Mouse (Mus musculus) E14TG2a.4 (cell line): ENCODE results near the gene Rbpms2.

Experiments
- H3K27me3 ChIP-seq: 2 replicates; pipeline ENCODE4 v1.6.1; 2014; ENCODE audit warnings: low read length, control low read depth; ENCODE audit not compliant: insufficient read depth
- H3K36me3 ChIP-seq: 2 replicates; pipeline ENCODE4 v1.6.1; 2014; ENCODE audit warnings: low read length, control low read depth; ENCODE audit not compliant: insufficient read depth
- H3K4me1 ChIP-seq: replicated peaks from 2 replicates; pipeline ENCODE4 v1.6.1; 2014; ENCODE audit warnings: low read depth, low read length, control low read depth
- H3K4me3 ChIP-seq: replicated peaks from 2 replicates; pipeline ENCODE4 v1.5.1; 2014; ENCODE audit warnings: mild to moderate bottlenecking, low read length
- H3K9me3 ChIP-seq: 2 replicates; pipeline ENCODE4 v1.6.1; 2014; ENCODE audit warnings: low read length, control low read depth
- CTCF ChIP-seq: conservative IDR thresholded peaks from 2 replicates; pipeline ENCODE4 v1.5.1; 2014; ENCODE audit warnings: low read length
- NANOG ChIP-seq: IDR thresholded peaks from 2 replicates; pipeline ENCODE4 v1.6.1; 2014; ENCODE audit warnings: borderline replicate concordance, low read length, mixed read lengths
- POU5F1 ChIP-seq: IDR thresholded peaks from 2 replicates; pipeline ENCODE4 v1.6.1; 2014; ENCODE audit warnings: low read length, borderline replicate concordance

Rbpms2 gene

GRCm38 (mm10) chr9:65675461-65676357 lies 46.3 kb downstream of the Rbpms2 start:
- no peak for TF ChIP-seq NANOG
- no peak for TF ChIP-seq CTCF
- TF ChIP-seq POU5F1 = no peak
- H3K4me1 ChIP-seq = peaks cover 78% of the 10 kb centered on the region
- peak overlapping the region; percentile 80 for H3K4me3 ChIP-seq
- H3K36me3 ChIP-seq = peaks cover 12% of the 10 kb centered on the region
- no peaks in the 10 kb centered on the region for H3K27me3 ChIP-seq
- no peaks in the 10 kb centered on the region for H3K9me3 ChIP-seq

- H3K4me3 ChIP-seq = peak overlapping the region; percentile 80
- peaks cover 79% of the 10 kb centered on the region for H3K4me1 ChIP-seq
- H3K9me3 ChIP-seq = no peaks in the 10 kb centered on the region
- peaks cover 20% of the 10 kb centered on the region for H3K36me3 ChIP-seq
- TF ChIP-seq POU5F1 (no peak), NANOG (no peak), CTCF (no peak)
- H3K27me3 ChIP-seq = no peaks in the 10 kb centered on the region
Measured at GRCm38 (mm10) chr9:65676358-65677118, 47.1 kb downstream of the Rbpms2 start.

- Histone ChIP-seq H3K36me3 (peaks cover 22% of the 10 kb centered on the region), H3K27me3 (no peaks in the 10 kb centered on the region), H3K9me3 (no peaks in the 10 kb centered on the region), H3K4me3 (peak overlapping the region; percentile 80), H3K4me1 (peaks cover 79% of the 10 kb centered on the region)
- TF ChIP-seq CTCF = no peak
Measured at GRCm38 (mm10) chr9:65677119-65677462, 47.6 kb downstream of the Rbpms2 start.

GRCm38 (mm10) chr9:65679181-65679761 lies 49.8 kb downstream of the Rbpms2 start:
- H3K4me3 ChIP-seq = peak overlapping the region; percentile 62
- H3K9me3 ChIP-seq = no peaks in the 10 kb centered on the region
- H3K27me3 ChIP-seq = no peaks in the 10 kb centered on the region
- H3K36me3 ChIP-seq = peaks cover 31% of the 10 kb centered on the region
- peaks cover 82% of the 10 kb centered on the region for H3K4me1 ChIP-seq
- TF ChIP-seq CTCF = no peak
- TF ChIP-seq NANOG = no peak
- TF ChIP-seq POU5F1 = no peak

- Histone ChIP-seq H3K4me1 (peaks cover 92% of the 10 kb centered on the region), H3K27me3 (no peaks in the 10 kb centered on the region), H3K36me3 (peaks cover 41% of the 10 kb centered on the region), H3K4me3 (no peak overlapping the region; the same call in 1 of the 2 replicates), H3K9me3 (no peaks in the 10 kb centered on the region)
- TF ChIP-seq CTCF (no peak), NANOG (no peak), POU5F1 (no peak)
Measured at GRCm38 (mm10) chr9:65680938-65681633, 51.6 kb downstream of the Rbpms2 start.

- Histone ChIP-seq H3K9me3 (no peaks in the 10 kb centered on the region), H3K36me3 (peaks cover 46% of the 10 kb centered on the region), H3K4me1 (peaks cover 96% of the 10 kb centered on the region), H3K4me3 (no peak overlapping the region; the same call in 1 of the 2 replicates), H3K27me3 (no peaks in the 10 kb centered on the region)
- no peak for TF ChIP-seq POU5F1
- TF ChIP-seq CTCF = no peak
- no peak for TF ChIP-seq NANOG
Measured at GRCm38 (mm10) chr9:65681634-65681940, 52.1 kb downstream of the Rbpms2 start.

- peaks cover 51% of the 10 kb centered on the region for H3K36me3 ChIP-seq
- 0 out of 2 replicates have a peak overlapping the region, but pooled peaks have one; percentile 27 for H3K4me3 ChIP-seq
- peak; percentile 70 for TF ChIP-seq NANOG
- no peak for TF ChIP-seq POU5F1
- no peaks in the 10 kb centered on the region for H3K9me3 ChIP-seq
- H3K4me1 ChIP-seq = peaks cover 94% of the 10 kb centered on the region
- no peaks in the 10 kb centered on the region for H3K27me3 ChIP-seq
Measured at GRCm38 (mm10) chr9:65682183-65682582, 52.7 kb downstream of the Rbpms2 start.

GRCm38 (mm10) chr9:65682994-65683393 lies 53.5 kb downstream of the Rbpms2 start:
- H3K9me3 ChIP-seq = no peaks in the 10 kb centered on the region
- H3K4me1 ChIP-seq = peaks cover 86% of the 10 kb centered on the region
- TF ChIP-seq CTCF (peak; percentile 44; the same call in 1 of the 2 replicates), NANOG (no peak), POU5F1 (no peak)
- H3K4me3 ChIP-seq = no peak overlapping the region
- H3K27me3 ChIP-seq = no peaks in the 10 kb centered on the region
- H3K36me3 ChIP-seq = peaks cover 58% of the 10 kb centered on the region
